Mouse (Mus musculus) intestine, embryonic 16.5 days (tissue): ENCODE measurements around the gene Cbfa2t3. TPM values are rescaled to one million over a fixed set of nuclear protein-coding genes. Genes with fewer than 3 reads are reported as not detected.

Source experiments
- ATAC-seq: fragments of 200-750 bp; cut with Nextera tagmentation; 2 replicates; pipeline ENCODE4 v1.8.0; 2017; ENCODE audit warnings: moderate TSS enrichment, moderate library complexity
- H3K27ac ChIP-seq: fragments of 300-500 bp; sonication (generic); 2 replicates; pipeline ENCODE4 v1.5.1; 2014; ENCODE audit warnings: mild to moderate bottlenecking, low read length
- H3K27me3 ChIP-seq: fragments of 300-500 bp; sonication (generic); replicated peaks from 2 replicates; pipeline ENCODE4 v1.6.1; 2014; ENCODE audit warnings: low read length, control low read depth, mixed read lengths; ENCODE audit not compliant: control insufficient read depth, insufficient read depth
- H3K36me3 ChIP-seq: fragments of 300-500 bp; sonication (generic); 2 replicates; pipeline ENCODE4 v1.6.1; 2014; ENCODE audit warnings: low read length, control low read depth; ENCODE audit not compliant: control insufficient read depth, insufficient read depth
- H3K4me1 ChIP-seq: fragments of 300-500 bp; sonication (generic); 2 replicates; pipeline ENCODE4 v1.6.1; 2014; ENCODE audit warnings: low read length, control low read depth, mixed read lengths; ENCODE audit not compliant: control insufficient read depth, insufficient read depth
- H3K4me2 ChIP-seq: fragments of 300-500 bp; sonication (generic); 2 replicates; pipeline ENCODE4 v1.6.1; 2014; ENCODE audit warnings: low read depth, low read length, control low read depth
- H3K4me3 ChIP-seq: fragments of 300-500 bp; sonication (generic); 2 replicates; pipeline ENCODE4 v1.5.1; 2014; ENCODE audit warnings: mild to moderate bottlenecking, low read length
- H3K9ac ChIP-seq: fragments of 300-500 bp; sonication (generic); 2 replicates; pipeline ENCODE4 v1.6.1; 2014; ENCODE audit warnings: low read depth, low read length
- H3K9me3 ChIP-seq: fragments of 300-500 bp; sonication (generic); 2 replicates; pipeline ENCODE4 v1.6.1; 2016; ENCODE audit warnings: low read length, control low read depth; ENCODE audit not compliant: control insufficient read depth
- WGBS: fragments of 180-500 bp; shearing (Covaris S2); extraction: QIAGEN DNeasy Blood & Tissue Kit; methylation state at CpG from one replicate; pipeline ENCODE4 v1.1.7; 2014; 5-methylcytosine and 5-hydroxymethylcytosine counted together
- polyA plus RNA-seq: library from polyadenylated mRNA; unstranded; fragments of >200 nt; fragmentation: Nextera tagmentation; extraction: Ambion mirVana; gene quantifications from 2 replicates; pipeline ENCODE4 v1.2.1, GENCODE M21; 2015

Cbfa2t3 gene
- polyA plus RNA-seq, 1 experiment from 2014 or later: 4.1 TPM

GRCm38 (mm10) chr8:122658149-122658806 lies 40.6 kb downstream of the Cbfa2t3 start:
- Histone ChIP-seq H3K36me3 (no peaks in the 10 kb centered on the region), H3K4me1 (peaks cover 24% of the 10 kb centered on the region), H3K27ac (no peak overlapping the region), H3K9ac (no peak overlapping the region), H3K27me3 (no peaks in the 10 kb centered on the region), H3K9me3 (no peaks in the 10 kb centered on the region), H3K4me2 (no peak overlapping the region), H3K4me3 (no peak overlapping the region)
- ATAC-seq: no peak
- WGBS: 64% methylated on average over 10 of the region's 10 CpGs

- WGBS: 67% methylated on average over 13 of the region's 13 CpGs
- no peak for ATAC-seq
- H3K4me3 ChIP-seq: no peak overlapping the region
- no peaks in the 10 kb centered on the region for H3K27me3 ChIP-seq
- no peaks in the 10 kb centered on the region for H3K9me3 ChIP-seq
- no peaks in the 10 kb centered on the region for H3K36me3 ChIP-seq
- H3K4me1 ChIP-seq: peaks cover 29% of the 10 kb centered on the region
- H3K27ac ChIP-seq: no peak overlapping the region
- H3K4me2 ChIP-seq: no peak overlapping the region
- H3K9ac ChIP-seq: no peak overlapping the region
These were observed 42.6 kb downstream of the Cbfa2t3 start for GRCm38 (mm10) chr8:122656056-122656999.

GRCm38 (mm10) chr8:122654768-122655167 lies 44.1 kb downstream of the Cbfa2t3 start:
- H3K27ac ChIP-seq: no peak overlapping the region
- peak; percentile 67 for ATAC-seq
- H3K9ac ChIP-seq: 0 out of 2 replicates have a peak overlapping the region, but pooled peaks have one; percentile 13

GRCm38 (mm10) chr8:122652643-122653042 lies 46.3 kb downstream of the Cbfa2t3 start:
- ATAC-seq: peak; percentile 37; the same call in 1 of the 2 replicates
- Histone ChIP-seq H3K4me1 (peaks cover 22% of the 10 kb centered on the region), H3K9me3 (no peaks in the 10 kb centered on the region), H3K36me3 (0 out of 2 replicates have a peak, but pooled peaks cover 3% of the 10 kb centered on the region), H3K4me2 (no peak overlapping the region), H3K9ac (0 out of 2 replicates have a peak overlapping the region, but pooled peaks have one; percentile 4), H3K4me3 (no peak overlapping the region), H3K27ac (no peak overlapping the region), H3K27me3 (no peaks in the 10 kb centered on the region)
- 50% methylated on average over 6 of the region's 6 CpGs for WGBS

More at GRCm38 (mm10) chr8:122654768-122655167, 44.1 kb downstream of the Cbfa2t3 start:
- H3K4me1 ChIP-seq: peaks cover 22% of the 10 kb centered on the region
- no peak overlapping the region for H3K4me2 ChIP-seq
- no peaks in the 10 kb centered on the region for H3K27me3 ChIP-seq
- H3K36me3 ChIP-seq: no peaks in the 10 kb centered on the region
- WGBS: 44% methylated on average over 7 of the region's 7 CpGs
- H3K4me3 ChIP-seq: no peak overlapping the region
- H3K9me3 ChIP-seq: no peaks in the 10 kb centered on the region

- Histone ChIP-seq H3K36me3 (0 out of 2 replicates have a peak, but pooled peaks cover 4% of the 10 kb centered on the region), H3K9ac (no peak overlapping the region), H3K4me2 (no peak overlapping the region), H3K4me3 (no peak overlapping the region), H3K4me1 (peaks cover 22% of the 10 kb centered on the region), H3K9me3 (no peaks in the 10 kb centered on the region), H3K27ac (no peak overlapping the region), H3K27me3 (no peaks in the 10 kb centered on the region)
- ATAC-seq: no peak
- WGBS: 80% methylated on average over 16 of the region's 16 CpGs
These were observed 47.5 kb downstream of the Cbfa2t3 start for GRCm38 (mm10) chr8:122651326-122651921.

GRCm38 (mm10) chr8:122648192-122648970 lies 50.5 kb downstream of the Cbfa2t3 start:
- no peak overlapping the region for H3K4me3 ChIP-seq
- 66% methylated on average over 15 of the region's 15 CpGs for WGBS
- peaks cover 9% of the 10 kb centered on the region for H3K4me1 ChIP-seq
- H3K9ac ChIP-seq: no peak overlapping the region
- H3K9me3 ChIP-seq: no peaks in the 10 kb centered on the region
- no peak for ATAC-seq
- H3K4me2 ChIP-seq: no peak overlapping the region
- no peak overlapping the region for H3K27ac ChIP-seq
- H3K36me3 ChIP-seq: 0 out of 2 replicates have a peak, but pooled peaks cover 4% of the 10 kb centered on the region
- no peaks in the 10 kb centered on the region for H3K27me3 ChIP-seq

GRCm38 (mm10) chr8:122646337-122646736 lies 52.6 kb downstream of the Cbfa2t3 start:
- H3K4me3 ChIP-seq: no peak overlapping the region
- no peak overlapping the region for H3K4me2 ChIP-seq
- no peaks in the 10 kb centered on the region for H3K27me3 ChIP-seq
- H3K9me3 ChIP-seq: no peaks in the 10 kb centered on the region
- H3K27ac ChIP-seq: no peak overlapping the region
- 0 out of 2 replicates have a peak, but pooled peaks cover 4% of the 10 kb centered on the region for H3K36me3 ChIP-seq
- ATAC-seq: no peak
- H3K9ac ChIP-seq: no peak overlapping the region
- 89% methylated on average over 16 of the region's 16 CpGs for WGBS
- peaks cover 9% of the 10 kb centered on the region; the same call in 1 of the 2 replicates for H3K4me1 ChIP-seq

- Histone ChIP-seq H3K27ac (no peak overlapping the region), H3K36me3 (0 out of 2 replicates have a peak, but pooled peaks cover 4% of the 10 kb centered on the region), H3K4me2 (no peak overlapping the region), H3K27me3 (no peaks in the 10 kb centered on the region), H3K9me3 (no peaks in the 10 kb centered on the region), H3K4me3 (no peak overlapping the region), H3K4me1 (peaks cover 28% of the 10 kb centered on the region), H3K9ac (no peak overlapping the region)
- 75% methylated on average over 6 of the region's 6 CpGs for WGBS
- no peak for ATAC-seq
These were observed 54.5 kb downstream of the Cbfa2t3 start for GRCm38 (mm10) chr8:122644175-122644954.
